Comparison of ENCODE assay signal across 8 mouse cellular contexts in the genomic region with DNA sequence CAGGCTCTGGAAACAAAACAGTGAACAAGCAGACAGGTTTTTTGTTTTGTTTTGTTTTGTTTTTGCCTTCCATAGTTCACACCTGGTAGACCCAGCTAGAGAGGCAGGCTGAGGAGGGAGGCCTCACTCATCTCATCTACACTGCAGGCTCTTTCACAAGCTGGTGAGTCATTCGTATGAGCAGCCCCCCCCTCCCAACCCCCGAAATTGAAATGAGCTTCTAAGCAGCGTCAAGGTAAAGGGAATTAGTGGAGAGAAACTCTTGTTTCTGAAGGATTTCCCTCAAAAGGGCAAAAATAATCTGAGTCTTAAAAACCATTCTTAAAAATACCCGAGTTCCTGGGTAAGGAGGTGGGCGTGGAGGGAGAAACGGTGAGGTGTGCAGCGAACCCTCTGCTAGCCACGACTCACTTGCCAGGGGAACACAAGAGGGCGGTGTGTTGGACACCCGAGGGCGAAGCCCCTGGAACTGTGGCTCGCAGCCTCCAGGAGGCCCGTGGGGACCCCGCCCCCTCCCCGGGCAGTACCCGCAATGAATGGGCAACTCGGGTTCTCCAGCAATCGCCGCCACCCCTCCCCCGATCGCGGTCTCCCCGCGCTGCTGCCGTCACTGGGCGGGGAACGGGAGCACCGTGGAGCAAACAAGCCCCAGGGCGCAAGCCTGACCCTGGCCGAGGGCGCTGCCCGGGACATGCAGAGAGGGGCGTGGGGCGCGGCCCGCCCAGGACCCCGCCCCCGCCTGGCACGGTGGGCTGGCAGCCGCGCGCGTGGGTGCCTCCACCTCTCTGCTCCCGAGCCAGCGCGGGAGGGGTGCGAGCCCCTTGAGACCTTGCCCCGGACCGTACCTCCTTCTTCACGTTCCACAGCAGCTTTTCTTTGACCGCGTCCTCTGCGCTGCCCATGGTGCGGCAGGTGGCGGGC. TPM values are rescaled to one million over a fixed set of nuclear protein-coding genes. Genes with fewer than 3 reads are reported as not detected.
DNase-seq lines count a peak whose midpoint lies in the region; ATAC-seq and TF ChIP-seq lines count a peak whose summit lies in the region.

No protein-coding gene starts in this region.

- H3K9me3 ChIP-seq in ES-E14 (ENCODE audit: control insufficient read depth, insufficient read depth, low read depth, low read length), result no peaks in the 10 kb centered on the region
- no peaks in the 10 kb centered on the region for H3K9me3 ChIP-seq in forebrain, embryonic 15.5 days
- H3K9me3 ChIP-seq in lung, embryonic 16.5 days (ENCODE audit: control insufficient read depth, low read length), result no peaks in the 10 kb centered on the region

- in situ Hi-C loops in ES-E14 (cut with MboI; ENCODE audit: low sequenced_read_pairs in 2 of 2, unreplicated experiment in 2 of 2), result no loop called here

- peak overlapping the region; percentile 87 for H3K9ac ChIP-seq in ES-E14 (ENCODE audit: insufficient read depth, low read depth, low read length, poor library complexity, severe bottlenecking)
- peak overlapping the region; percentile 79 for H3K9ac ChIP-seq in forebrain, embryonic 15.5 days (replicated peaks)
- H3K9ac ChIP-seq in lung, embryonic 16.5 days (ENCODE audit: low read length), result peak overlapping the region; percentile 80

- peak overlapping the region; percentile 95 to 96 for H3K4me3 ChIP-seq in ES-E14 (ENCODE audit: insufficient read depth in 1 of 2, low read depth in 1 of 2, low read length in 2 of 2, poor library complexity in 1 of 2, severe bottlenecking in 1 of 2)
- H3K4me3 ChIP-seq in forebrain, embryonic 15.5 days, result peak overlapping the region; percentile 85
- H3K4me3 ChIP-seq in lung, embryonic 16.5 days (ENCODE audit: low read length), result peak overlapping the region; percentile 91

- peak; percentile 49 for ATAC-seq in forebrain, embryonic 15.5 days (replicated peaks)
- ATAC-seq in lung, embryonic 16.5 days (ENCODE audit: low read depth), result peak; percentile 60

- intact Hi-C loops in heart, postnatal 36 days (cut with DNase I), result loop anchor here (1.0 kb wide), 1 partner anchor 19 kb away; no protein-coding TSS in a partner anchor

- H3K36me3 ChIP-seq in ES-E14 (ENCODE audit: control insufficient read depth, insufficient read depth, low read length, poor library complexity, severe bottlenecking), result peaks cover 20% of the 10 kb centered on the region
- H3K36me3 ChIP-seq in forebrain, embryonic 15.5 days, result peaks cover 15% of the 10 kb centered on the region
- H3K36me3 ChIP-seq in lung, embryonic 16.5 days (ENCODE audit: control insufficient read depth, insufficient read depth, low read length), result peaks cover 13% of the 10 kb centered on the region

- H3K27ac ChIP-seq in ES-E14 (ENCODE audit: insufficient read depth, low read depth, low read length, poor library complexity, severe bottlenecking), result peak overlapping the region; percentile 20; the same call in 1 of the 2 replicates
- H3K27ac ChIP-seq in forebrain, embryonic 15.5 days (replicated peaks), result peak overlapping the region; percentile 88
- peak overlapping the region; percentile 81 for H3K27ac ChIP-seq in lung, embryonic 16.5 days (ENCODE audit: low read length)

- peak overlapping the region; percentile 77 for H3K4me2 ChIP-seq in forebrain, embryonic 15.5 days (replicated peaks)
- peak overlapping the region; percentile 96 for H3K4me2 ChIP-seq in lung, embryonic 16.5 days (ENCODE audit: low read depth, low read length)

- H3K27me3 ChIP-seq in forebrain, embryonic 15.5 days, result no peaks in the 10 kb centered on the region
- H3K27me3 ChIP-seq in lung, embryonic 16.5 days (ENCODE audit: control insufficient read depth, insufficient read depth, low read depth, low read length), result no peaks in the 10 kb centered on the region

- under 1% methylated on average over 55 of the region's 55 CpGs for WGBS in forebrain, embryonic 15.5 days
- under 1% methylated on average over 43 of the region's 55 CpGs for WGBS in lung, embryonic 16.5 days

- peak; percentile 31 for DNase-seq in ES-E14 (ENCODE audit: low read depth, low spot score)
- peak; percentile 57 for DNase-seq in cerebellum, adult 11 months
- peak; percentile 49 to 62 for DNase-seq in heart, postnatal 36 days
- peak; percentile 68 for DNase-seq in layer of hippocampus, adult 9-11 months
- DNase-seq in ovary, adult 18-20 months (ENCODE audit: low spot score), result peak; percentile 73
- DNase-seq in thymus, postnatal 0 days (ENCODE audit: low spot score), result peak; percentile 42

- H3K4me1 ChIP-seq in ES-E14 (ENCODE audit: control insufficient read depth in 2 of 2, insufficient read depth in 2 of 2, low read length in 2 of 2, poor library complexity in 1 of 2), result peaks cover 0 to 9% of the 10 kb centered on the region in 2 experiments; a peak in 2 of 4 replicates
- peaks cover 26% of the 10 kb centered on the region for H3K4me1 ChIP-seq in forebrain, embryonic 15.5 days
- peaks cover 3% of the 10 kb centered on the region for H3K4me1 ChIP-seq in lung, embryonic 16.5 days (replicated peaks; ENCODE audit: control insufficient read depth, insufficient read depth, low read length)

TF ChIP-seq in ES-E14, 5 proteins besides CTCF, POLR2A, EP300 and RAD21:
- TF ChIP-seq HCFC1 (IDR thresholded peaks at IDR 0.05; ENCODE audit: borderline replicate concordance, insufficient read depth, low read length) (peak; percentile 52; the same call in 1 of the 2 replicates), ZC3H11A (IDR thresholded peaks at IDR 0.05; ENCODE audit: borderline replicate concordance, low read depth, low read length) (no peak)

RNA-seq across cellular contexts. Expression of a gene that starts 0.6 kb away (rescaled TPM):
- total RNA-seq in ES-E14 (2012; rRNA removed), result 10.4 and 16.5 TPM in 2 replicates
- polyA plus RNA-seq in forebrain, embryonic 15.5 days (2015; fragmentation: Nextera tagmentation; extraction: Ambion mirVana), result 14.3 and 14.6 TPM in 2 replicates
- total RNA-seq in heart, postnatal 36 days (2021), result 1 to 10 TPM; 6.1 to 6.2 TPM
- polyA plus RNA-seq in lung, embryonic 16.5 days (2015; fragmentation: Nextera tagmentation; extraction: Ambion mirVana), result 3.4 and 4.2 TPM in 2 replicates
- polyA plus RNA-seq in thymus, postnatal 0 days (2015; fragmentation: Nextera tagmentation; extraction: Ambion mirVana), result 2.2 and 3.1 TPM in 2 replicates

RNA-seq across cellular contexts. Expression of a gene that starts 1.6 kb away (rescaled TPM):
- 110 and 125 TPM in 2 replicates for total RNA-seq in ES-E14 (2012; rRNA removed)
- 34.4 and 34.5 TPM in 2 replicates for polyA plus RNA-seq in forebrain, embryonic 15.5 days (2015; fragmentation: Nextera tagmentation; extraction: Ambion mirVana)
- 10 to 100 TPM; 19.7 to 20.2 TPM for total RNA-seq in heart, postnatal 36 days (2021)
- polyA plus RNA-seq in lung, embryonic 16.5 days (2015; fragmentation: Nextera tagmentation; extraction: Ambion mirVana), result 32.3 and 34.3 TPM in 2 replicates
- 39.5 and 41.4 TPM in 2 replicates for polyA plus RNA-seq in thymus, postnatal 0 days (2015; fragmentation: Nextera tagmentation; extraction: Ambion mirVana)

RNA-seq across cellular contexts. Expression of a gene that starts 29.4 kb away (rescaled TPM):
- 18.2 and 19.9 TPM in 2 replicates for total RNA-seq in ES-E14 (2012; rRNA removed)
- polyA plus RNA-seq in forebrain, embryonic 15.5 days (2015; fragmentation: Nextera tagmentation; extraction: Ambion mirVana), result 18.4 and 19.0 TPM in 2 replicates
- total RNA-seq in heart, postnatal 36 days (2021), result 10 to 100 TPM; 18.2 to 21.0 TPM
- 15.6 and 17.0 TPM in 2 replicates for polyA plus RNA-seq in lung, embryonic 16.5 days (2015; fragmentation: Nextera tagmentation; extraction: Ambion mirVana)
- polyA plus RNA-seq in thymus, postnatal 0 days (2015; fragmentation: Nextera tagmentation; extraction: Ambion mirVana), result 14.4 and 15.8 TPM in 2 replicates

RNA-seq across cellular contexts. Expression of a gene that starts 29.5 kb away (rescaled TPM):
- total RNA-seq in ES-E14 (2012; rRNA removed), result 2.9 and 3.8 TPM in 2 replicates
- polyA plus RNA-seq in forebrain, embryonic 15.5 days (2015; fragmentation: Nextera tagmentation; extraction: Ambion mirVana), result 41.6 and 45.1 TPM in 2 replicates
- total RNA-seq in heart, postnatal 36 days (2021), result 10 to 100 TPM; 27.1 to 28.6 TPM
- polyA plus RNA-seq in lung, embryonic 16.5 days (2015; fragmentation: Nextera tagmentation; extraction: Ambion mirVana), result 20.7 and 21.4 TPM in 2 replicates
- 9.7 and 12.5 TPM in 2 replicates for polyA plus RNA-seq in thymus, postnatal 0 days (2015; fragmentation: Nextera tagmentation; extraction: Ambion mirVana)

Comparison
In these comparisons a context has a peak if more than half of its experiments do, and no peak if none do; other contexts are left out.
1. Peak in every context shown above with its lines: DNase-seq, ATAC-seq, H3K4me3 ChIP-seq and H3K27ac ChIP-seq.
2. H3K27ac ChIP-seq: peak in every context shown above with its lines; median percentile 88 in forebrain, embryonic 15.5 days; 81 in lung, embryonic 16.5 days; 20 in ES-E14.